Mouse (Mus musculus) liver, adult 2 months (tissue): ENCODE measurements at regions not wholly inside any gene's neighbourhood (a gene's known extent, or its start where the extent isn't known, plus 50 kb on each side); places are given as distances from the start of the nearest gene placed in this dataset.

Experiments used
- CTCF ChIP-seq: fragments of 200-500 bp; IDR thresholded peaks from 2 replicates; pipeline ENCODE4 v1.5.1; 2011; ENCODE audit warnings: low read depth, low read length, control low read depth
- POLR2A ChIP-seq: fragments of 200-500 bp; IDR thresholded peaks from 2 replicates; pipeline ENCODE4 v1.6.1; 2011; ENCODE audit warnings: low read length, control low read depth; ENCODE audit not compliant: insufficient read depth; ENCODE audit errors: extremely low read depth

- TF ChIP-seq POLR2A, result no peak
- no peak for TF ChIP-seq CTCF
Measured at GRCm38 (mm10) chr11:37830975-37831374, 595.2 kb upstream of the Tenm2 start.
